Mouse (Mus musculus): ENCODE data around the gene App. TPM values are rescaled to one million over a fixed set of nuclear protein-coding genes. Genes with fewer than 3 reads are reported as not detected.

The App gene
- polyA plus RNA-seq (2012; fragmentation: generic; extraction: Trizol), result 207 TPM

- Histone ChIP-seq H3K27me3 (ENCODE audit: control insufficient read depth, insufficient read depth, insufficient read length) (no peaks in the 10 kb centered on the region), H3K4me2 (ENCODE audit: low read depth) (peak within 1 kb of the TSS; percentile 63), H3K4me3 (peak within 1 kb of the TSS; percentile 92), H3ac (ENCODE audit: control insufficient read depth, insufficient read length) (peak within 1 kb of the TSS; percentile 45), H3K36me3 (ENCODE audit: control insufficient read depth, insufficient read depth) (no peaks in the 10 kb centered on the region), H3K79me2 (ENCODE audit: control insufficient read depth, insufficient read depth) (peaks cover 43% of the 10 kb centered on the region)
- TF ChIP-seq POLR2A (IDR thresholded peaks at IDR 0.05; ENCODE audit: insufficient read length, low read depth) (peak; percentile 89), E2F4 (IDR thresholded peaks at IDR 0.05; ENCODE audit: insufficient read depth) (no peak), MYOG (IDR thresholded peaks at IDR 0.05; ENCODE audit: control insufficient read depth in 1 of 3, insufficient read depth in 1 of 3, insufficient read length in 2 of 3, low read depth in 2 of 3) (peak in 1 of 3 experiments; percentile 39), TCF3 (IDR thresholded peaks at IDR 0.05; ENCODE audit: insufficient read length, low read depth) (no peak), MYOD1 (IDR thresholded peaks at IDR 0.05; ENCODE audit: control insufficient read depth in 1 of 3, insufficient read length in 2 of 3, low read depth in 2 of 3) (peak in 1 of 3 experiments; percentile 17), USF1 (IDR thresholded peaks at IDR 0.05; ENCODE audit: low read depth) (peak; percentile 35), TCF12 (IDR thresholded peaks at IDR 0.05; ENCODE audit: insufficient read depth, poor library complexity, severe bottlenecking) (no peak), POLR2AphosphoS2 (IDR thresholded peaks at IDR 0.05; ENCODE audit: insufficient read length, low read depth) (peak; percentile 63), CEBPB (IDR thresholded peaks at IDR 0.05; ENCODE audit: insufficient read depth, poor library complexity, severe bottlenecking) (no peak), REST (IDR thresholded peaks at IDR 0.05; ENCODE audit: insufficient read depth, insufficient read length) (no peak)
These were observed at the start of gene App for GRCm38 (mm10) chr16:85173373-85174081. Gene App, minus strand, starts transcription at chr16:85173766.

GRCm38 (mm10) chr16:85215846-85216245 is 42.3 kb upstream of the App start:
- no peak overlapping the region for H3K4me2 ChIP-seq (ENCODE audit: low read depth)
- no peaks in the 10 kb centered on the region for H3K79me2 ChIP-seq (ENCODE audit: control insufficient read depth, insufficient read depth)
- H3K4me3 ChIP-seq, result no peak overlapping the region
- no peak overlapping the region for H3ac ChIP-seq (ENCODE audit: control insufficient read depth, insufficient read length)
- no peaks in the 10 kb centered on the region for H3K36me3 ChIP-seq (ENCODE audit: control insufficient read depth, insufficient read depth)
- TF ChIP-seq SRF (IDR thresholded peaks at IDR 0.05; ENCODE audit: control insufficient read depth, insufficient read length, low read depth) (no peak), MYOG (IDR thresholded peaks at IDR 0.05; ENCODE audit: control insufficient read depth in 1 of 3, insufficient read depth in 1 of 3, insufficient read length in 2 of 3, low read depth in 2 of 3) (no peak), MAX (IDR thresholded peaks at IDR 0.05; ENCODE audit: low read depth) (no peak), USF1 (IDR thresholded peaks at IDR 0.05; ENCODE audit: low read depth) (no peak), MYOD1 (IDR thresholded peaks at IDR 0.05; ENCODE audit: control insufficient read depth in 1 of 3, insufficient read length in 2 of 3, low read depth in 2 of 3) (no peak), POLR2A (IDR thresholded peaks at IDR 0.05; ENCODE audit: insufficient read length, low read depth) (no peak), CEBPB (IDR thresholded peaks at IDR 0.05; ENCODE audit: insufficient read depth, poor library complexity, severe bottlenecking) (no peak), TCF12 (IDR thresholded peaks at IDR 0.05; ENCODE audit: insufficient read depth, poor library complexity, severe bottlenecking) (no peak), REST (IDR thresholded peaks at IDR 0.05; ENCODE audit: insufficient read depth, insufficient read length) (no peak), TCF3 (IDR thresholded peaks at IDR 0.05; ENCODE audit: insufficient read length, low read depth) (no peak), POLR2AphosphoS2 (IDR thresholded peaks at IDR 0.05; ENCODE audit: insufficient read length, low read depth) (no peak), E2F4 (IDR thresholded peaks at IDR 0.05; ENCODE audit: insufficient read depth) (no peak)
- H3K27me3 ChIP-seq (ENCODE audit: control insufficient read depth, insufficient read depth, insufficient read length), result no peaks in the 10 kb centered on the region

- Histone ChIP-seq H3K4me3 (no peak overlapping the region), H3K27me3 (ENCODE audit: control insufficient read depth, insufficient read depth, insufficient read length) (no peaks in the 10 kb centered on the region), H3ac (ENCODE audit: control insufficient read depth, insufficient read length) (no peak overlapping the region), H3K4me2 (ENCODE audit: low read depth) (no peak overlapping the region), H3K36me3 (ENCODE audit: control insufficient read depth, insufficient read depth) (no peaks in the 10 kb centered on the region), H3K79me2 (ENCODE audit: control insufficient read depth, insufficient read depth) (no peaks in the 10 kb centered on the region)
- TF ChIP-seq MYOD1 (IDR thresholded peaks at IDR 0.05; ENCODE audit: control insufficient read depth in 1 of 3, insufficient read length in 2 of 3, low read depth in 2 of 3) (no peak), CEBPB (IDR thresholded peaks at IDR 0.05; ENCODE audit: insufficient read depth, poor library complexity, severe bottlenecking) (no peak), TCF12 (IDR thresholded peaks at IDR 0.05; ENCODE audit: insufficient read depth, poor library complexity, severe bottlenecking) (no peak)
These were observed 41.6 kb upstream of the App start for GRCm38 (mm10) chr16:85215173-85215572.

- Histone ChIP-seq H3K27me3 (ENCODE audit: control insufficient read depth, insufficient read depth, insufficient read length) (no peaks in the 10 kb centered on the region), H3K4me3 (no peak overlapping the region), H3ac (ENCODE audit: control insufficient read depth, insufficient read length) (no peak overlapping the region), H3K36me3 (ENCODE audit: control insufficient read depth, insufficient read depth) (no peaks in the 10 kb centered on the region), H3K79me2 (ENCODE audit: control insufficient read depth, insufficient read depth) (no peaks in the 10 kb centered on the region), H3K4me2 (ENCODE audit: low read depth) (peak overlapping the region; percentile 46)
- no peak for TF ChIP-seq E2F4 (IDR thresholded peaks at IDR 0.05; ENCODE audit: insufficient read depth)
- TF ChIP-seq TCF12 (IDR thresholded peaks at IDR 0.05; ENCODE audit: insufficient read depth, poor library complexity, severe bottlenecking), result no peak
- no peak for TF ChIP-seq TCF3 (IDR thresholded peaks at IDR 0.05; ENCODE audit: insufficient read length, low read depth)
- no peak for TF ChIP-seq SRF (IDR thresholded peaks at IDR 0.05; ENCODE audit: control insufficient read depth, insufficient read length, low read depth)
- TF ChIP-seq USF1 (IDR thresholded peaks at IDR 0.05; ENCODE audit: low read depth), result no peak
- no peak for TF ChIP-seq POLR2AphosphoS2 (IDR thresholded peaks at IDR 0.05; ENCODE audit: insufficient read length, low read depth)
- TF ChIP-seq REST (IDR thresholded peaks at IDR 0.05; ENCODE audit: insufficient read depth, insufficient read length), result no peak
- TF ChIP-seq MYOG (IDR thresholded peaks at IDR 0.05; ENCODE audit: control insufficient read depth in 1 of 3, insufficient read depth in 1 of 3, insufficient read length in 2 of 3, low read depth in 2 of 3), result peak in 2 of 3 experiments; percentile 18 to 75
- TF ChIP-seq MYOD1 (IDR thresholded peaks at IDR 0.05; ENCODE audit: control insufficient read depth in 1 of 3, insufficient read length in 2 of 3, low read depth in 2 of 3), result peak in 2 of 3 experiments; percentile 64 to 82
- TF ChIP-seq CEBPB (IDR thresholded peaks at IDR 0.05; ENCODE audit: insufficient read depth, poor library complexity, severe bottlenecking), result no peak
- no peak for TF ChIP-seq MAX (IDR thresholded peaks at IDR 0.05; ENCODE audit: low read depth)
These were observed 22.1 kb upstream of the App start for GRCm38 (mm10) chr16:85195622-85196021.

All from myocyte (in vitro differentiated cells).